Comparison of ENCODE assay signal across 21 mouse cellular contexts in the genomic region with DNA sequence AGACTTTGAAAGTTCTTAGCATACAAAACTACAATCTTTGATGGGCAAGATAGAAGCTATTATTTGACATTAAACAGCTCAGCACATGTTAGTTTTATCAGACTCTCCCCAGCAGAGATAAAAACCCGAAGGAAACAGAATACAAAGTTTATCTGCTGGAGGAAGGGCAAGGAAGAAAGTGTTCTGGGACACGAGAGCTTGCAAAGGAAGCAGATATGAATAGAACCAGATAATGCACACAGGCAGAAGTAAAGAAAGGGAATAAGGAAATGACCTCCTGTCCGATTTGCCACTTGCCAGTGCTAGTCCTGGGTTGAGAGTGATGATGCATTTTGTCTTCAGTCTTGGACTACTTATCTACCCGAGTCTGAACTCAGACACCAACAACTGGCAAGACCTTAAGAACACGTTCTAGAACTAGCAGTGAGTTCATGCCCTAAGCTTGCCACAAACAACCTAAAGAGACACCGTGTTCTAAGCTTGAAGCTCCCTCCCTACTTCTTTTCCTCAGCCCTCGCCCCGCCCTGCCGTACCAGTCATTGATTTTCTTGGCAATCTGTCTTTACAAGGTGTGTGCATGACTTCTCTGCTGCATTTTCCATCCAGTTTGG. TPM values are rescaled to one million over a fixed set of nuclear protein-coding genes. Genes with fewer than 3 reads are reported as not detected.
DNase-seq lines count a peak whose midpoint lies in the region; ATAC-seq and TF ChIP-seq lines count a peak whose summit lies in the region.
"Had no signal": no experiment of that assay in that cellular context is flagged by ENCODE, and none has a peak within 500 bp of the region (broad histone marks: within the 10 kb centered on the region; RNA-seq: fewer than 3 reads in every experiment).

No protein-coding gene starts in this region.

- H3K36me3 ChIP-seq in heart, embryonic 10.5 days: no peaks in the 10 kb centered on the region
- H3K36me3 ChIP-seq in intestine, embryonic 16.5 days (ENCODE audit: control insufficient read depth, insufficient read depth, low read length): no peaks in the 10 kb centered on the region
- H3K36me3 ChIP-seq in limb, embryonic 10.5 days: no peaks in the 10 kb centered on the region
- H3K36me3 ChIP-seq: embryonic facial prominence, embryonic 13.5 days; hindbrain, embryonic 15.5 days; lung, embryonic 15.5 days; midbrain, embryonic 13.5 days had no signal

- H3K27me3 ChIP-seq in heart, embryonic 10.5 days (ENCODE audit: insufficient read depth, poor library complexity, severe bottlenecking): no peaks in the 10 kb centered on the region
- no peaks in the 10 kb centered on the region for H3K27me3 ChIP-seq in intestine, embryonic 16.5 days (replicated peaks; ENCODE audit: control insufficient read depth, insufficient read depth, low read length)
- H3K27me3 ChIP-seq in limb, embryonic 10.5 days (ENCODE audit: low read depth, poor library complexity, severe bottlenecking): no peaks in the 10 kb centered on the region
- H3K27me3 ChIP-seq: embryonic facial prominence, embryonic 13.5 days; forebrain, embryonic 13.5 days; hindbrain, embryonic 15.5 days; lung, embryonic 15.5 days; megakaryocyte, embryonic 14.5 days; midbrain, embryonic 13.5 days had no signal

- no peak for TF ChIP-seq POLR2A in lung, adult 2 months (IDR thresholded peaks at IDR 0.05; ENCODE audit: borderline replicate concordance, extremely low read depth, low read depth, low read length)

- no peaks in the 10 kb centered on the region for H3K9me3 ChIP-seq in heart, embryonic 10.5 days
- no peaks in the 10 kb centered on the region for H3K9me3 ChIP-seq in intestine, embryonic 16.5 days (ENCODE audit: control insufficient read depth, low read length)
- no peaks in the 10 kb centered on the region for H3K9me3 ChIP-seq in limb, embryonic 10.5 days (replicated peaks)
- H3K9me3 ChIP-seq: embryonic facial prominence, embryonic 13.5 days; forebrain, embryonic 13.5 days; hindbrain, embryonic 15.5 days; lung, embryonic 15.5 days; midbrain, embryonic 13.5 days had no signal

- DNase-seq in heart, adult 18-20 months: peak; percentile 25 to 43
- no peak for DNase-seq in heart, embryonic 10.5 days (ENCODE audit: low spot score)
- DNase-seq in lung, adult 2 months: peak; percentile 17
- DNase-seq in lung, postnatal 10 days: no peak
- DNase-seq in testis, postnatal 14 days (ENCODE audit: low spot score): peak; percentile 5
- no peak for DNase-seq in limb, embryonic 10.5 days (ENCODE audit: low spot score)
- DNase-seq: adrenal gland, postnatal 25 days; cerebellum, adult 8-10 months; cerebellum, postnatal 36 days; embryo, embryonic 11 days; kidney, postnatal 25 days; layer of hippocampus, postnatal 36 days; thymus, postnatal 25 days had no signal

- peak; percentile 76 for ATAC-seq in intestine, embryonic 16.5 days
- ATAC-seq: forebrain, embryonic 13.5 days; midbrain, embryonic 13.5 days had no signal

- 48% methylated on average over 9 of the region's 9 CpGs for WGBS in heart, embryonic 10.5 days
- 45% methylated on average over 9 of the region's 9 CpGs for WGBS in lung, adult 2 months
- 70% methylated on average over 9 of the region's 9 CpGs for WGBS in intestine, embryonic 16.5 days
- 84% methylated on average over 9 of the region's 9 CpGs for whole genome bisulfite sequencing in limb, embryonic 10.5 days

- H3K27ac ChIP-seq in heart, embryonic 10.5 days: no peak overlapping the region
- H3K27ac ChIP-seq in intestine, embryonic 16.5 days (ENCODE audit: low read length): no peak overlapping the region
- no peak overlapping the region for H3K27ac ChIP-seq in limb, embryonic 10.5 days
- H3K27ac ChIP-seq: embryonic facial prominence, embryonic 13.5 days; forebrain, embryonic 13.5 days; hindbrain, embryonic 15.5 days; lung, embryonic 15.5 days; midbrain, embryonic 13.5 days had no signal

- no peak overlapping the region for H3K4me3 ChIP-seq in heart, embryonic 10.5 days
- no peak overlapping the region for H3K4me3 ChIP-seq in lung, adult 2 months (replicated peaks; ENCODE audit: extremely low read depth, low read depth, low read length)
- H3K4me3 ChIP-seq in intestine, embryonic 16.5 days (ENCODE audit: low read length): no peak overlapping the region
- H3K4me3 ChIP-seq in limb, embryonic 10.5 days: no peak overlapping the region
- H3K4me3 ChIP-seq: embryonic facial prominence, embryonic 13.5 days; forebrain, embryonic 13.5 days; hindbrain, embryonic 15.5 days; lung, embryonic 15.5 days; megakaryocyte, embryonic 14.5 days; midbrain, embryonic 13.5 days had no signal

- no peak overlapping the region for H3K4me2 ChIP-seq in intestine, embryonic 16.5 days (ENCODE audit: low read depth, low read length)
- H3K4me2 ChIP-seq: embryonic facial prominence, embryonic 13.5 days; forebrain, embryonic 13.5 days; hindbrain, embryonic 15.5 days; liver, embryonic 11.5 days; lung, embryonic 15.5 days; midbrain, embryonic 13.5 days had no signal

- H3K9ac ChIP-seq in intestine, embryonic 16.5 days (ENCODE audit: low read depth, low read length): no peak overlapping the region
- H3K9ac ChIP-seq: embryonic facial prominence, embryonic 13.5 days; forebrain, embryonic 13.5 days; hindbrain, embryonic 15.5 days; lung, embryonic 15.5 days; midbrain, embryonic 13.5 days had no signal

- no peak for TF ChIP-seq CTCF in lung, adult 2 months (IDR thresholded peaks at IDR 0.05; ENCODE audit: insufficient read depth, low read length)

- no peaks in the 10 kb centered on the region for H3K4me1 ChIP-seq in heart, embryonic 10.5 days
- H3K4me1 ChIP-seq in lung, adult 2 months (ENCODE audit: control insufficient read depth, insufficient read depth, low read length): peaks cover 5% of the 10 kb centered on the region; the same call in 1 of the 2 replicates
- no peaks in the 10 kb centered on the region for H3K4me1 ChIP-seq in intestine, embryonic 16.5 days (ENCODE audit: control insufficient read depth, insufficient read depth, low read length)
- no peaks in the 10 kb centered on the region for H3K4me1 ChIP-seq in limb, embryonic 10.5 days
- H3K4me1 ChIP-seq: embryonic facial prominence, embryonic 13.5 days; forebrain, embryonic 13.5 days; hindbrain, embryonic 15.5 days; lung, embryonic 15.5 days; midbrain, embryonic 13.5 days had no signal

RNA-seq across cellular contexts. Expression of a gene that starts 41.1 kb away (rescaled TPM):
- 1 to 10 TPM; 5.9 to 6.8 TPM for total RNA-seq in heart, adult 18-20 months (2021)
- 19.7 and 19.8 TPM in 2 replicates for polyA plus RNA-seq in heart, embryonic 10.5 days (2016; fragmentation: Nextera tagmentation; extraction: Ambion mirVana)
- polyA plus RNA-seq in lung, adult 2 months (2012; rRNA removed): 146 and 213 TPM in 2 replicates
- polyA plus RNA-seq in intestine, embryonic 16.5 days (2015; fragmentation: Nextera tagmentation; extraction: Ambion mirVana): 28.3 and 28.6 TPM in 2 replicates
- 6.9 and 10.6 TPM in 2 replicates for polyA plus RNA-seq in limb, embryonic 10.5 days (2016; fragmentation: Nextera tagmentation; extraction: Ambion mirVana)

Comparison
In these comparisons a context has a peak if more than half of its experiments do, and no peak if none do; other contexts are left out.
1. DNase-seq: peak in heart, adult 18-20 months (2 of 2), lung, adult 2 months (single experiment) and testis, postnatal 14 days (single experiment); none in heart, embryonic 10.5 days (single experiment), lung, postnatal 10 days (single experiment) and limb, embryonic 10.5 days (single experiment).